Mouse (Mus musculus) MEL (cell line): ENCODE measurements around the gene Calm5.

Source experiments
- ELF1 ChIP-seq: IDR thresholded peaks from 2 replicates; pipeline ENCODE4 v1.6.1; 2014; ENCODE audit warnings: low read depth, mild to moderate bottlenecking, inconsistent platforms, low read length, improper control_type of control experiment, moderate library complexity
- KAT2A ChIP-seq: conservative IDR thresholded peaks from 2 replicates; pipeline ENCODE4 v1.6.1; 2012; ENCODE audit warnings: low read depth, low read length, improper control_type of control experiment, inconsistent platforms
- POLR2A ChIP-seq, 2 experiments: IDR thresholded peaks; 2 replicates each; pipeline ENCODE4 v1.6.1; 2011 to 2012; ENCODE audit warnings: low read length in 2 of 2, mild to moderate bottlenecking in 2 of 2, control low read depth in 1 of 2, improper control_type of control experiment in 1 of 2, low read depth in 1 of 2, moderate library complexity in 1 of 2; ENCODE audit not compliant: control insufficient read depth in 1 of 2, insufficient read depth in 1 of 2, poor library complexity in 1 of 2
- TBP ChIP-seq: IDR thresholded peaks from 2 replicates; pipeline ENCODE4 v1.8.0; 2011; ENCODE audit warnings: low read depth, low read length, improper control_type of control experiment

- TF ChIP-seq ELF1 (no peak), POLR2A (IDR thresholded peaks at IDR 0.05; ENCODE audit: control insufficient read depth in 1 of 2, insufficient read depth in 1 of 2, low read depth in 1 of 2, low read length in 2 of 2, poor library complexity in 1 of 2) (no peak), TBP (no peak), KAT2A (no peak)
Observed at GRCm38 (mm10) chr13:3854856-3855255, 883 bp downstream of the Calm5 start.
